Mouse (Mus musculus) bone marrow, adult 2 months (tissue): Measurements from ENCODE around the gene Nudt17.

ENCODE experiments used
- CTCF ChIP-seq: fragments of 200-500 bp; IDR thresholded peaks from 2 replicates; pipeline ENCODE4 v1.5.1; 2011; ENCODE audit warnings: low read length, control low read depth; ENCODE audit not compliant: control insufficient read depth, insufficient read depth
- POLR2A ChIP-seq: fragments of 200-500 bp; IDR thresholded peaks from 2 replicates; pipeline ENCODE4 v1.6.1; 2011; ENCODE audit warnings: low read depth, mild to moderate bottlenecking, control low read depth, low read length, borderline replicate concordance; ENCODE audit not compliant: control insufficient read depth

DNA sequence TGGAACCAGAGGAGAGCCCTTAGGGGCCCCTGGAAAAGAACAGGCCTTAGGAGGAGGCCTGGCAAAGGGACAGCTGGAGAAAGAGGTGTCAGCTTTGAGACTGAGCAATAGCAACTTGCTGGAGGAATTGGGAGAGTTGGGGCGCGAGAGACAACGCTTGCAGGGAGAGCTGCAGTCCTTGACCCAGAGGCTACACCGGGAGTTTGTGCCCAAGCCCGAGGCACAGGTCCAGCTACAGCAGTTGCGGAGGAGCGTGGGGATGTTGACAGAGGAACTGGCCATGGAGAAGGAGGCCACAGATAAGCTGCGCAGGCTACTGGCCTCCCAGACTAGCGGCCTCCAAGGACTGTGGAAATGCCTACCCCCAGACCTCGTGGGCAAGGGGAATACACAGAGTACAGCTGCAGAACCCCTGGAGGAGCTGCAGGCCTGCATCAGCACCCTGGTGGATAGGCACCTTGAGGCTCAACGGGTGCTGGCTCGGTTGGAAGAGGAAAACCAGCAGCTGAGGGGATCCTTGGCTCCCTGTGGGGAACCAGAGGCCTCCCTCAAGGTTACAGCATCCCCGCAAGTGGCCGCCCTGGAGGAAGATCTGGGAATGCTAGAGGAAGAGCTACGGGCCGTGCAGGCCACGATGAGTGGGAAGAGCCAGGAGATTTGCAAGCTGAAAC, 24.1 kb downstream of the Nudt17 start:
- no peak for TF ChIP-seq POLR2A
- no peak for TF ChIP-seq CTCF
